Mouse (Mus musculus) hindbrain, embryonic 14.5 days (tissue): ENCODE measurements at regions not wholly inside any gene's neighbourhood (a gene's known extent, or its start where the extent isn't known, plus 50 kb on each side); places are given as distances from the start of the nearest gene placed in this dataset.

ENCODE experiments used
- ATAC-seq: fragments of 200-750 bp; cut with Nextera tagmentation; 2 replicates; pipeline ENCODE4 v1.8.0; 2017; ENCODE audit warnings: moderate number of reproducible peaks, mild to moderate bottlenecking, moderate TSS enrichment, moderate library complexity; ENCODE audit not compliant: low FRiP score
- DNase-seq: peaks from one replicate; pipeline ENCODE4 v3.0.0-alpha.2; 2015; ENCODE audit warnings: low spot score
- H3K27ac ChIP-seq: fragments of 300-500 bp; sonication (generic); 2 replicates; pipeline ENCODE4 v1.5.1; 2014; ENCODE audit warnings: mild to moderate bottlenecking, moderate library complexity
- H3K27me3 ChIP-seq: fragments of 300-500 bp; sonication (generic); 2 replicates; pipeline ENCODE4 v1.6.1; 2014; ENCODE audit warnings: mild to moderate bottlenecking, low read length, mixed read lengths; ENCODE audit not compliant: control insufficient read depth, insufficient read depth
- H3K36me3 ChIP-seq: fragments of 300-500 bp; sonication (generic); replicated peaks from 2 replicates; pipeline ENCODE4 v1.6.1; 2014; ENCODE audit not compliant: control insufficient read depth, insufficient read depth
- H3K4me1 ChIP-seq: fragments of 300-500 bp; sonication (generic); replicated peaks from 2 replicates; pipeline ENCODE4 v1.6.1; 2014; ENCODE audit warnings: antibody characterized with exemption, low read length, mixed read lengths; ENCODE audit not compliant: control insufficient read depth, insufficient read depth
- H3K4me2 ChIP-seq: fragments of 300-500 bp; sonication (generic); replicated peaks from 2 replicates; pipeline ENCODE4 v1.6.1; 2014; ENCODE audit warnings: mild to moderate bottlenecking, moderate library complexity
- H3K4me3 ChIP-seq: fragments of 300-500 bp; sonication (generic); replicated peaks from 2 replicates; pipeline ENCODE4 v1.5.1; 2014; ENCODE audit warnings: mild to moderate bottlenecking, low read length
- H3K9ac ChIP-seq: fragments of 300-500 bp; sonication (generic); 2 replicates; pipeline ENCODE4 v1.6.1; 2014
- H3K9me3 ChIP-seq: fragments of 300-500 bp; sonication (generic); 2 replicates; pipeline ENCODE4 v1.6.1; 2016; ENCODE audit warnings: low read length; ENCODE audit not compliant: control insufficient read depth
- WGBS: fragments of 180-500 bp; shearing (Covaris S2); extraction: QIAGEN DNeasy Blood & Tissue Kit; methylation state at CpG from one replicate; pipeline ENCODE4 v1.1.7; 2014; 5-methylcytosine and 5-hydroxymethylcytosine counted together

- no peak for ATAC-seq
- WGBS: 47% methylated on average over 10 of the region's 10 CpGs
- H3K9ac ChIP-seq: no peak overlapping the region
Observed at GRCm38 (mm10) chr16:39709387-39710039, 274.6 kb upstream of the Lsamp start.

DNA sequence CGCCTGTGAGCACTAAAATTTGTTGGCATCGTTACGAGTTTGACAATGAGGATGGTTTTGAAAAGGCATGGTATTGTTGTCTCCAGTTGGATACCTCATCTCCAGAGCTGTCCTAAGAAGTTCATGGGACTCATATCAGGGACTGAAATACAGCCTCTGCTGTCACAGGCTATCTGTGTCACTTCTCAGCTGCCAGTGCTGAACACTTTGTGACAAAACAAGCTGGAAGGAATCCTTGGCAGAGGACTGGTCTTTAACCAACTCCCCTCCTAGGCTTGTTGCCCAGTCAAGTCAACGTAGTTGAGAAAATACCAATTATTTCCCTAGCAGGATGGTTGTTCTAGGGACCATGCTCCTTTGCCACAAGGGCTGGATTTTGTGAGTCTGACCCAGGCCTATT lies 256.6 kb upstream of the Lsamp start:
- no peaks in the 10 kb centered on the region for H3K36me3 ChIP-seq
- ATAC-seq (no peak), DNase-seq (no peak)
- no peak overlapping the region for H3K9ac ChIP-seq
- WGBS: 84% methylated on average over 4 of the region's 4 CpGs
- H3K4me3 ChIP-seq: no peak overlapping the region
- no peak overlapping the region for H3K27ac ChIP-seq
- H3K27me3 ChIP-seq: no peaks in the 10 kb centered on the region
- no peak overlapping the region for H3K4me2 ChIP-seq
- H3K4me1 ChIP-seq: no peaks in the 10 kb centered on the region
- H3K9me3 ChIP-seq: no peaks in the 10 kb centered on the region

More at GRCm38 (mm10) chr16:39709387-39710039, 274.6 kb upstream of the Lsamp start:
- DNase-seq: no peak
- Histone ChIP-seq H3K4me2 (no peak overlapping the region), H3K9me3 (no peaks in the 10 kb centered on the region), H3K4me3 (no peak overlapping the region), H3K36me3 (no peaks in the 10 kb centered on the region), H3K27ac (no peak overlapping the region), H3K27me3 (no peaks in the 10 kb centered on the region), H3K4me1 (no peaks in the 10 kb centered on the region)

DNA sequence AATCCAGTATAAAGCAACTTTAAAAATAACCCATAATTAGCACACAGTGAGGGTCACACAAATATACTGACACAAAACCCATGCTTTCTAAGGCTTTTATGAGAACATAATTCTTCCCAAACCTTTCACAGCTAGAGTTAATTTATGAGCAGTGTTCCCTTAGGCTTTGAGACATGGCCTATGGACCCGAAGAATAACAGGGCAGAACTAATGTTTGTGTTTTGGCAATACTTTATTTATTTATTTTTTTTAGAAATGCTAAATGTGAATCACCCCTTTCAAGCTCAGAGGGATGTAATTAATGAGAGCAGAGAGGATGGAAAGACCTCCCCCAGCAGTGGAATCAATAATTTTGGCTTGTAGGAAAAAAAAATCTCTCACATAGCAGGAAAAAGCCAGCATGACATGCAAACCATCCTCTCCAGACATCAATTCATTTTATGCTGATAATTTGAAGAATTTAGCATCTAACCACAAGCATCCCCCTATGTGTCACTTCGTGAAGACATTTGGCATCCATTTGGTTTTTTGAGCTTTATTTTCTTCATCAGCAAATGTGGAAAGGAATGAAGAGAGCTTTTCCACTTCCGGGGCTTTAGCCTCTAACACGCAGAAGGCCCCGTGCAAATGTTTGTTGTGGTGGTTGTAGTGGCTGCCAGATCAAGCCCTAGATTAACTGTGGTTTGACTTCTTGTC lies 238.0 kb upstream of the Lsamp start:
- DNase-seq (no peak), ATAC-seq (no peak)
- Histone ChIP-seq H3K27me3 (no peaks in the 10 kb centered on the region), H3K9me3 (peaks cover 6% of the 10 kb centered on the region; the same call in 1 of the 2 replicates), H3K9ac (no peak overlapping the region), H3K36me3 (no peaks in the 10 kb centered on the region), H3K4me1 (no peaks in the 10 kb centered on the region), H3K27ac (no peak overlapping the region), H3K4me3 (no peak overlapping the region), H3K4me2 (no peak overlapping the region)
- WGBS: 78% methylated on average over 5 of the region's 5 CpGs

DNA sequence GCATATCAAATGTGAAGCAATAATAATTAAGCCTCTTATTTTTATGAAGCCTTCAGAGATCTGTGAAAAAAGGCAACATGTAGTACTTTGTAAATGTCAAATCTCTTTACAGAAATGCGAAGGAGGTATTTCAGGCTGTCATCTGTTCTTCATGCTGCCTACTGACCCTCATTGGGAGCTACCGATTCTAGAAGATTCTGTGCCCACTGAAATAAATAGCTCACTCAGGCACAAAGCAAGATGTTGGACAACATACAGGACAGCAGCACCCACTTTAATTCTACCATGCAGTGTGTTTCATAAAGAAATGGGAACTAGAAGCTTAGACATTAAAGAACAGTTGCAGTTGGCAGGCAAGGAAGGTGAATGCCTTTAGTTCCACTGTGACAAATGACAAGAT lies 232.4 kb upstream of the Lsamp start:
- DNase-seq: no peak
- Histone ChIP-seq H3K27ac (no peak overlapping the region), H3K36me3 (no peaks in the 10 kb centered on the region), H3K4me1 (no peaks in the 10 kb centered on the region), H3K27me3 (no peaks in the 10 kb centered on the region), H3K9me3 (peaks cover 6% of the 10 kb centered on the region; the same call in 1 of the 2 replicates), H3K9ac (no peak overlapping the region), H3K4me3 (no peak overlapping the region), H3K4me2 (no peak overlapping the region)
- no peak for ATAC-seq
- WGBS: 79% methylated on average over 2 of the region's 2 CpGs

GRCm38 (mm10) chr16:39801063-39801462 lies 183.1 kb upstream of the Lsamp start:
- no peak overlapping the region for H3K4me3 ChIP-seq
- no peak for DNase-seq
- peak; percentile 46; the same call in 1 of the 2 replicates for ATAC-seq
- no peak overlapping the region for H3K9ac ChIP-seq
- H3K27ac ChIP-seq: no peak overlapping the region
- H3K36me3 ChIP-seq: no peaks in the 10 kb centered on the region
- H3K4me1 ChIP-seq: no peaks in the 10 kb centered on the region
- no peaks in the 10 kb centered on the region for H3K27me3 ChIP-seq
- no peak overlapping the region for H3K4me2 ChIP-seq
- WGBS: 35% methylated on average over 3 of the region's 3 CpGs
- H3K9me3 ChIP-seq: no peaks in the 10 kb centered on the region

- no peak for ATAC-seq
- no peak overlapping the region for H3K9ac ChIP-seq
- no peaks in the 10 kb centered on the region for H3K4me1 ChIP-seq
- H3K4me3 ChIP-seq: no peak overlapping the region
- DNase-seq: no peak
- no peak overlapping the region for H3K27ac ChIP-seq
- no peaks in the 10 kb centered on the region for H3K36me3 ChIP-seq
- no peaks in the 10 kb centered on the region for H3K27me3 ChIP-seq
- H3K9me3 ChIP-seq: no peaks in the 10 kb centered on the region
- no peak overlapping the region for H3K4me2 ChIP-seq
Observed at GRCm38 (mm10) chr16:39820131-39820530, 164.0 kb upstream of the Lsamp start.

DNA sequence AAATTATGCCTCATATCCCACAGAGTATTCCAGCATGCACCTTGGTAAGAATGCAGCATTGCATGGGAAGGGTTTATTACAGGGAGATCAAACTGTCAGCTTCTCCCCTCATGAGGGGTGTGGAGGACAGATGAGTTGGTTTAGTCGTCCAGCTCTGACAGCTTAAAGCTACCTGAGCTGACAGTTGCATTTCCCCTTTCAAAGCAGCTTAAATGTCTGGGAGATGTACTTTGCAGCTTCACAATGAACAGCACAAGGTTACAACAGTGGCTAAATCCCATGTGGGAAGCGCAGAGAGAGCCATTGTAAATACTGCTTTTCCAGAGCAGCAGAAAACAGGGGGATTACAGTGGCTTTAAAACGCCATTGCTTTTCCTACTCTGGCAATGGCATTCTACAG lies 149.9 kb upstream of the Lsamp start:
- H3K27me3 ChIP-seq: no peaks in the 10 kb centered on the region
- WGBS: 53% methylated on average over 3 of the region's 3 CpGs
- DNase-seq: no peak
- H3K9ac ChIP-seq: no peak overlapping the region
- no peak overlapping the region for H3K4me2 ChIP-seq
- no peaks in the 10 kb centered on the region for H3K4me1 ChIP-seq
- no peaks in the 10 kb centered on the region for H3K9me3 ChIP-seq
- no peak overlapping the region for H3K4me3 ChIP-seq
- no peak overlapping the region for H3K27ac ChIP-seq
- no peaks in the 10 kb centered on the region for H3K36me3 ChIP-seq
- ATAC-seq: no peak

DNA sequence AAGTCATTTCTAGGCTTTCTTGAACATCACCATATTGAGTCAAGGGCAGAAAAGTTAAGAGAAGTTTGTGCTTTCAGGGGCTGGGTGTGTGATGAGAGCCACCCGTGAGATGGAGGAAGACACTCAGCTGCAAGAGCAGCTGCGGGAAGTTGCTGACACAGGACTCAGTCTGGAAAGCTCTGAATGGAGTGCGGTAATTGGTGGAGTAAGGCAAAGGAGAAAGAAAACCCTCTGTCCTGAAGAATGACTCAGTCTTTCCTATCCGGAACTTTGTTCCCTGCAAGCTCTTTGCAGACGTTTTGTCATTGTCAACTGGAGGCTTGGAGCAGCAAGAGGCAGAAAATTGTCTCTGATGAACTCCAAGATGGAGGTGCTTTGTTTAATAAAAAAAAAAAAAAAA lies 102.6 kb upstream of the Lsamp start:
- DNase-seq (no peak), ATAC-seq (no peak)
- no peak overlapping the region for H3K4me3 ChIP-seq
- H3K9me3 ChIP-seq: no peaks in the 10 kb centered on the region
- no peak overlapping the region for H3K4me2 ChIP-seq
- no peak overlapping the region for H3K9ac ChIP-seq
- H3K27me3 ChIP-seq: no peaks in the 10 kb centered on the region
- H3K4me1 ChIP-seq: no peaks in the 10 kb centered on the region
- no peak overlapping the region for H3K27ac ChIP-seq
- H3K36me3 ChIP-seq: no peaks in the 10 kb centered on the region
- 65% methylated on average over 5 of the region's 5 CpGs for WGBS

GRCm38 (mm10) chr16:39887944-39888343 lies 96.2 kb upstream of the Lsamp start:
- no peak for DNase-seq
- no peaks in the 10 kb centered on the region for H3K9me3 ChIP-seq
- ATAC-seq: no peak
- no peak overlapping the region for H3K9ac ChIP-seq
- no peaks in the 10 kb centered on the region for H3K36me3 ChIP-seq
- no peak overlapping the region for H3K4me3 ChIP-seq
- no peaks in the 10 kb centered on the region for H3K4me1 ChIP-seq
- WGBS: 89% methylated on average over 1 of the region's 1 CpGs
- H3K27me3 ChIP-seq: no peaks in the 10 kb centered on the region
- no peak overlapping the region for H3K4me2 ChIP-seq
- H3K27ac ChIP-seq: no peak overlapping the region
